Mouse (Mus musculus) heart, embryonic 10.5 days (tissue): Measurements from ENCODE around the gene Tmem26. TPM values are rescaled to one million over a fixed set of nuclear protein-coding genes. Genes with fewer than 3 reads are reported as not detected.

ENCODE experiments used
- DNase-seq: peaks from one replicate; pipeline ENCODE4 v3.0.0-alpha.2; 2017; ENCODE audit warnings: low spot score
- H3K27ac ChIP-seq: fragments of 300-500 bp; sonication (generic); 2 replicates; pipeline ENCODE4 v1.5.1; 2016; ENCODE audit warnings: mild to moderate bottlenecking
- H3K27me3 ChIP-seq: fragments of 300-500 bp; sonication (generic); 2 replicates; pipeline ENCODE4 v1.6.1; 2016; ENCODE audit warnings: mild to moderate bottlenecking; ENCODE audit not compliant: poor library complexity, insufficient read depth, severe bottlenecking
- H3K36me3 ChIP-seq: fragments of 300-500 bp; sonication (generic); 2 replicates; pipeline ENCODE4 v1.6.1; 2016; ENCODE audit warnings: mild to moderate bottlenecking, moderate library complexity
- H3K4me1 ChIP-seq: fragments of 300-500 bp; sonication (generic); 2 replicates; pipeline ENCODE4 v1.6.1; 2016; ENCODE audit warnings: mild to moderate bottlenecking
- H3K4me3 ChIP-seq: fragments of 300-500 bp; sonication (generic); 2 replicates; pipeline ENCODE4 v1.5.1; 2016; ENCODE audit warnings: mild to moderate bottlenecking, moderate library complexity
- H3K9me3 ChIP-seq: fragments of 300-500 bp; sonication (generic); 2 replicates; pipeline ENCODE4 v1.6.1; 2016; ENCODE audit warnings: mild to moderate bottlenecking, moderate library complexity
- WGBS: fragments of 180-500 bp; shearing (Covaris S2); methylation state at CpG from one replicate; pipeline ENCODE4 v1.1.7; 2016; 5-methylcytosine and 5-hydroxymethylcytosine counted together
- polyA plus RNA-seq: library from polyadenylated mRNA; unstranded; fragments of >200 nt; fragmentation: Nextera tagmentation; extraction: Ambion mirVana; gene quantifications from 2 replicates; pipeline ENCODE4 v1.2.1, GENCODE M21; 2016

Tmem26 gene
- polyA plus RNA-seq, 1 experiment from 2014 or later: 4.0 TPM

DNA sequence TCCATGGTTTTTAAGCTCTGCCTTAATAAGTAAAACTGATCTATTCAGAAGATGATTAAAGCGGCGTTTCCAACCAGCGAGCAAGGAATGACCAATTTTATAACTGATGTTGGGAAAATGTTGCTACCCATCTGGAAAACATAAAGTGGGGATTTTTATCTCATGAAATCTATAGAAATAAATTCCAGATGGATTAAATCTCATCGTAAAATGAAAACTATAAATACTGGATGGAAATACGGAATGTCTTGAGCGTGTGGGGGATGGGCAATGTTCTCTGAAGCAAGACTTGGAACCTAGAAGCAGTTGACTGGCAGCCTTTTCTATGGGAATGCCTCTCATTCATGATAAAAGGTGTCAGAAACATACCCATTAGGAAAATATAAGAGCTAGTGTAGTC, 59.3 kb downstream of the Tmem26 start:
- Histone ChIP-seq H3K36me3 (no peaks in the 10 kb centered on the region), H3K27ac (no peak overlapping the region), H3K4me1 (no peaks in the 10 kb centered on the region), H3K9me3 (no peaks in the 10 kb centered on the region), H3K27me3 (no peaks in the 10 kb centered on the region), H3K4me3 (no peak overlapping the region)
- DNase-seq: no peak
- 89% methylated on average over 6 of the region's 6 CpGs for WGBS

DNA sequence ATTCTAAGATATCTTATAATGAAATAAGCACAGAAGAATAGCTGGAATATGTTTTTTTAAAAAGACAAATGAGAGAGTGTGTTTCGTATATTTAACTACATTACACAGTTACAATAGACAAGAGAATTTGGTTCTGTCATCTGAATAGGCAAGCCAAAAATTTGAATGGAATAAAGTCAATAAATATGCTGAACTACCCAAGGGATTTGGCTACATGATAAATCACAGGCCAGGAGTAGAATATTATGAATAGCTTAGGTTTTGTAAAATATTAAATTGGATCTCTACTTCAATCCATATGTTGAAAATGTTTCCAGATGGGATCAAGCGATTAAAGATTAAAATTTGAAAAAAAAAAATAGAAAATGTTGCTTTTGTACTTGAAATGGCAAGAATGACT, 60.4 kb downstream of the Tmem26 start:
- 88% methylated on average over 2 of the region's 2 CpGs for WGBS
- no peak for DNase-seq
- Histone ChIP-seq H3K36me3 (no peaks in the 10 kb centered on the region), H3K4me1 (no peaks in the 10 kb centered on the region), H3K27ac (no peak overlapping the region), H3K4me3 (no peak overlapping the region), H3K9me3 (no peaks in the 10 kb centered on the region), H3K27me3 (no peaks in the 10 kb centered on the region)

GRCm38 (mm10) chr10:68784463-68784862, 61.0 kb downstream of the Tmem26 start:
- DNase-seq: no peak
- Histone ChIP-seq H3K27ac (no peak overlapping the region), H3K4me1 (no peaks in the 10 kb centered on the region), H3K36me3 (no peaks in the 10 kb centered on the region), H3K27me3 (no peaks in the 10 kb centered on the region), H3K9me3 (no peaks in the 10 kb centered on the region), H3K4me3 (no peak overlapping the region)
- 86% methylated on average over 1 of the region's 1 CpGs for WGBS

GRCm38 (mm10) chr10:68795466-68795865, 72.0 kb downstream of the Tmem26 start:
- 12% methylated on average over 3 of the region's 3 CpGs for WGBS
- peak overlapping the region; percentile 47; the same call in 1 of the 2 replicates for H3K27ac ChIP-seq

DNA sequence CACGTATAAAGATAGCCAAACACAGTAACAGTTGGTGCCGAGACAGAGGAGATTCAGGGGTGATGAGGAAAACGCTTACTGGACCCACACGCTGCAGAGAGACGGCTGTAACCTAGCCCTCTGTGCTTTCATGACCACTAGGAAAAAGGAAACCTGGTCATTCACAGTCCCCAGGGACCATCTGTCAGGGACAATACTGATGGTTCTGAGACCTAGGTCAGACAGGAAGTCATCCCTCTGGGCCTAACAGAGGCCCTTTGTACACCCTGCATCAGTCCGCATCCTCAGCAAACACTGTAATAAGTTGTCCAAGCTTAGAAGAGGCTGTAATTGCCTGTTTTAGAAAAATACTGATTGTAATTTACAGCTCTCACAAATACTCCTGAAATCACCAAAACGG, 76.4 kb downstream of the Tmem26 start:
- H3K36me3 ChIP-seq: no peaks in the 10 kb centered on the region
- H3K27me3 ChIP-seq: no peaks in the 10 kb centered on the region
- no peak for DNase-seq
- H3K4me3 ChIP-seq: no peak overlapping the region
- WGBS: 66% methylated on average over 7 of the region's 7 CpGs
- H3K9me3 ChIP-seq: no peaks in the 10 kb centered on the region
- peaks cover 4% of the 10 kb centered on the region; the same call in 1 of the 2 replicates for H3K4me1 ChIP-seq
- H3K27ac ChIP-seq: no peak overlapping the region

More at GRCm38 (mm10) chr10:68795466-68795865, 72.0 kb downstream of the Tmem26 start:
- DNase-seq: peak; percentile 79
- Histone ChIP-seq H3K36me3 (no peaks in the 10 kb centered on the region), H3K4me1 (peaks cover 4% of the 10 kb centered on the region; the same call in 1 of the 2 replicates), H3K27me3 (no peaks in the 10 kb centered on the region), H3K4me3 (no peak overlapping the region), H3K9me3 (no peaks in the 10 kb centered on the region)

DNA sequence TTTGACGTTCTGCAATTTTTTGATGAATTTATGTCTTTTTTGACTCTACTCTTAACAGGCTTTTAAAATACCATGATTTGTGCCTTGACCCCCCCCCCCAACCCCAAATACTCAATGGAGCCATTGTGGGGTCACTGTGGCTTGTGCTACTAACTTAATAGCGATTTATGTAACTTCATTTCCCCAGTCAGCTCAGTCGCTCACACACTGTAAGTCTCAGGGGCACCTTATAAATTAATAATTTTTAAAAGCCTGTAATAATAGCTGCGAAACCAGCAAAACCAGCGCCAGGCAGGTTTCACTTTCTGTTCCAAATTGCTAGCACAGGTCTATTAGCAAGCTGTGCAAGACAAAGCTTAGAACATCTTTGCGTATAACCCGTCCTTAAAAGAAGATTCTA, 76.9 kb downstream of the Tmem26 start:
- H3K27ac ChIP-seq: no peak overlapping the region
- no peaks in the 10 kb centered on the region for H3K36me3 ChIP-seq
- 93% methylated on average over 7 of the region's 7 CpGs for WGBS
- no peak overlapping the region for H3K4me3 ChIP-seq
- H3K4me1 ChIP-seq: peaks cover 3% of the 10 kb centered on the region; the same call in 1 of the 2 replicates
- DNase-seq: no peak
- H3K9me3 ChIP-seq: no peaks in the 10 kb centered on the region
- H3K27me3 ChIP-seq: no peaks in the 10 kb centered on the region

GRCm38 (mm10) chr10:68806328-68806727, 82.9 kb downstream of the Tmem26 start:
- no peaks in the 10 kb centered on the region for H3K36me3 ChIP-seq
- no peaks in the 10 kb centered on the region for H3K4me1 ChIP-seq
- DNase-seq: no peak
- no peak overlapping the region for H3K4me3 ChIP-seq
- WGBS: 56% methylated on average over 1 of the region's 1 CpGs
- no peaks in the 10 kb centered on the region for H3K9me3 ChIP-seq
- no peaks in the 10 kb centered on the region for H3K27me3 ChIP-seq
- no peak overlapping the region for H3K27ac ChIP-seq

GRCm38 (mm10) chr10:68810958-68811357, 87.5 kb downstream of the Tmem26 start:
- no peak for DNase-seq
- Histone ChIP-seq H3K27ac (no peak overlapping the region), H3K36me3 (no peaks in the 10 kb centered on the region), H3K9me3 (no peaks in the 10 kb centered on the region), H3K27me3 (no peaks in the 10 kb centered on the region), H3K4me1 (no peaks in the 10 kb centered on the region), H3K4me3 (no peak overlapping the region)
- WGBS: 84% methylated on average over 5 of the region's 5 CpGs

DNA sequence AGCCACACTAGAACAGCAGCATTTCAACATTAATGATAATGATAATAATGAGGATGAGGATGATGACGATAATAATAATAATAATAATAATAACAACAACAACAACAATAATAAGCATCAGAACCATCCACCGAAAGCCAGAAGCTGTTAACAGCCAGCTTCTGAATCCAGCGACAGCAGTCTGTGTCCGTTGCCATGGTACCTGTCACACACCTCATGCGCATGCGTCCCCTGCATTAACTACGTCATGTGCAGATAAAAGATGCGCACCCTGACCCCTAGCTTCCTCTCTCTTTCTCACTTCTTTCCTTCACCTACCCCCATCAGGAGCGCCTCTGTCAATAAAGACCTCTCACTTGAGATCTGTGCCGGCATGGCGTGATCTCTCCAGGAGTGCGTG, 89.3 kb downstream of the Tmem26 start:
- no peak for DNase-seq
- H3K9me3 ChIP-seq: no peaks in the 10 kb centered on the region
- H3K4me3 ChIP-seq: no peak overlapping the region
- no peaks in the 10 kb centered on the region for H3K36me3 ChIP-seq
- WGBS: 84% methylated on average over 12 of the region's 12 CpGs
- H3K27me3 ChIP-seq: no peaks in the 10 kb centered on the region
- no peak overlapping the region for H3K27ac ChIP-seq
- H3K4me1 ChIP-seq: no peaks in the 10 kb centered on the region

DNA sequence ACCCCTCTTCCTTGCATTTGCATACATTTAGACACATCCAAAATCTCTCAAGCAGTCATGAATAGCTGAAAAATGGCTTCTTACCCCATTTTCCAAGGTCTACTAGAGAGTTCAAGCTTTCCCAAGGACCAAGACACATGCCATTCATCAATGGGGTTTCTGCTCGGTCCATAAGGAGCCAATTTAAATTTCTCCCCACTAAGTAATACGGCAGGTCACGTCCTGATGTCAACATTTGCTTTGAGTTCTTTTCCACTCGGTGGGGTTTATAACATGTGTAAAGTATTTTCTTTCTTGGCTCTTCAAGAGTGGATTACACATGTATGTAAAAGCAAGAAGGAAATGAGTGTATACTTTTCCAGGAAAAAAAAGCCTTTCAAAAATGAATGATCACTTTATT, 93.8 kb downstream of the Tmem26 start:
- Histone ChIP-seq H3K4me1 (no peaks in the 10 kb centered on the region), H3K9me3 (no peaks in the 10 kb centered on the region), H3K36me3 (no peaks in the 10 kb centered on the region), H3K4me3 (no peak overlapping the region), H3K27ac (no peak overlapping the region), H3K27me3 (no peaks in the 10 kb centered on the region)
- no peak for DNase-seq
- 74% methylated on average over 4 of the region's 4 CpGs for WGBS

DNA sequence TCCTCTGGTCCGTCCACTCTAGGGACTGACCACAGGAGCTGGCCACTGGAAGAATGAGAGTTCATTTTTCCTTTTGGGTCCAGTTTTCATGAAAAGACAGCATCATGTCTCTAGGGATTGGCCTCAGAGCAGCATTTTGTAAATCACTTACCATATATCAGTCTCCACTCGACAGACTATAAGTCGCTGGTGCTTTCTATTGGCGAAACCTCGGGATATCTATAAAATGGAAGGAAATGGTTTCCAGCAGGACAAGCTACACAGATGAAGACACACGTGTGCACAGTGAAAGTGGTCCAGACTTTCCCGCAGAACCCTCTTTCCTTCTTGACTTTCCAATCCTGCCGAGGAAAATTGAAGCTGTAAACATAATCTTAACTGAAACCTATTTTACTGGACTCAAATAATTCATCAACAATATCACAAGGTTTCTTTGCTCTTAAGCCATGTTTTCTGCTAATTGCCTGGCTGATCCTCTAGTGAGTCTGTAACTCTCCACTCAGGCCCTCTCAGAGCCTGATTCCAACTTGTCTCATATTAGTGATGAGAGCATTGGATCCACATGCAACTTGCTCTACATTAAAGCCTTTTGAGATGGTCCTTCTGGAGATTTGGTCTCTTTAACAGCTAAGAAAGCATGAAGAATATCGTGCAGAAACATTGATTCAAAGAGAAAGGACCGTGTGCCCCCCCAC, 94.8 kb downstream of the Tmem26 start:
- Histone ChIP-seq H3K4me1 (no peaks in the 10 kb centered on the region), H3K27ac (no peak overlapping the region), H3K9me3 (no peaks in the 10 kb centered on the region), H3K36me3 (no peaks in the 10 kb centered on the region), H3K4me3 (no peak overlapping the region), H3K27me3 (no peaks in the 10 kb centered on the region)
- no peak for DNase-seq
- WGBS: 82% methylated on average over 10 of the region's 10 CpGs

- H3K27ac ChIP-seq: no peak overlapping the region
- WGBS: 86% methylated on average over 4 of the region's 4 CpGs
- H3K4me3 ChIP-seq: no peak overlapping the region
- no peaks in the 10 kb centered on the region for H3K9me3 ChIP-seq
- no peak for DNase-seq
- H3K4me1 ChIP-seq: no peaks in the 10 kb centered on the region
- H3K27me3 ChIP-seq: no peaks in the 10 kb centered on the region
- H3K36me3 ChIP-seq: no peaks in the 10 kb centered on the region
Measured at GRCm38 (mm10) chr10:68824519-68824918, 101.1 kb downstream of the Tmem26 start.
